Mouse (Mus musculus) left cerebral cortex, postnatal 36 days (tissue): ENCODE results near the gene Pglyrp1. TPM values are rescaled to one million over a fixed set of nuclear protein-coding genes. Genes with fewer than 3 reads are reported as not detected.

Experiments used
- DNase-seq, 2 experiments: peaks; one replicate each; pipeline ENCODE4 v3.0.0; 2021 to 2022; ENCODE audit warnings: low spot score in 2 of 2, mixed read lengths in 1 of 2
- intact Hi-C: fragments of 180-260 bp; cut with DNase I; formaldehyde crosslinking; loops from one replicate; pipeline ENCODE4 v1.15.1; 2025
- total RNA-seq, 2 experiments: library from RNA; stranded (reverse); gene quantifications; 2 replicates each; pipeline ENCODE4 v1.2.3; 2021

Pglyrp1 gene
- total RNA-seq, 2 experiments from 2014 or later = 20.5 to 21.9 TPM

GRCm38 (mm10) chr7:18923711-18924191 lies 52.6 kb downstream of the Pglyrp1 start:
- intact Hi-C loops = loop anchor here (2.0 kb wide), 1 partner anchor 67 kb away; the partner anchor contains the start of gene Mypop
- DNase-seq = peak; percentile 45 to 58

- no peak for DNase-seq
- intact Hi-C loops = no loop called here
These were observed 53.2 kb downstream of the Pglyrp1 start for GRCm38 (mm10) chr7:18924321-18924720.

- intact Hi-C loops = loop anchor here (5.0 kb wide), 1 partner anchor 37 kb away; no protein-coding TSS in a partner anchor
- DNase-seq = peak; percentile 94 to 95
These were observed 54.2 kb downstream of the Pglyrp1 start, which contains the start of gene Nova2 for GRCm38 (mm10) chr7:18925162-18925938. Gene Nova2 (plus strand): TSS chr7:18925888.

- intact Hi-C loops = loop anchor here (5.0 kb wide), 1 partner anchor 36 kb away; no protein-coding TSS in a partner anchor
- no peak for DNase-seq
These were observed 55.1 kb downstream of the Pglyrp1 start for GRCm38 (mm10) chr7:18926041-18926790.

- DNase-seq = no peak
- intact Hi-C loops = loop anchor here (5.0 kb wide), 1 partner anchor 35 kb away; no protein-coding TSS in a partner anchor
These were observed 55.8 kb downstream of the Pglyrp1 start for GRCm38 (mm10) chr7:18926911-18927310.

- DNase-seq = no peak
- intact Hi-C loops = loop anchor here (5.0 kb wide), 1 partner anchor 35 kb away; no protein-coding TSS in a partner anchor
These were observed 56.6 kb downstream of the Pglyrp1 start for GRCm38 (mm10) chr7:18927759-18928158.

Other genes with a start within 250 kb of the Pglyrp1 start
- gene Psg21, start 214.6 kb upstream of the Pglyrp1 start, total RNA-seq = not detected
- not detected for gene Psg20, start 185.1 kb upstream of the Pglyrp1 start, total RNA-seq
- gene Psg22, start 153.2 kb upstream of the Pglyrp1 start, total RNA-seq = not detected
- not detected for gene Psg19, start 72.8 kb upstream of the Pglyrp1 start, total RNA-seq
- gene Psg17, start 49.7 kb upstream of the Pglyrp1 start, total RNA-seq = not detected
- 1 to 10 TPM; 1.2 to 3.0 TPM for gene Mill2, start 31.4 kb upstream of the Pglyrp1 start, total RNA-seq
- gene Ccdc61, start 39.1 kb downstream of the Pglyrp1 start, total RNA-seq = 10 to 100 TPM; 10.6 to 11.0 TPM
- gene Nova2, start 54.6 kb downstream of the Pglyrp1 start, total RNA-seq = 10 to 100 TPM; 75.3 to 88.8 TPM
- 1 to 10 TPM in 1 of 2 experiments, under 1 TPM in 1; 0.47 to 1.3 TPM for gene Nanos2, start 116.1 kb downstream of the Pglyrp1 start, total RNA-seq
- 10 to 100 TPM; 53.5 to 55.3 TPM for gene Mypop, start 119.9 kb downstream of the Pglyrp1 start, total RNA-seq
- gene Irf2bp1, start 132.7 kb downstream of the Pglyrp1 start, total RNA-seq = 10 to 100 TPM; 46.3 to 53.5 TPM
- gene Foxa3, start 152.2 kb downstream of the Pglyrp1 start, total RNA-seq = not detected
- gene Sympk, start 153.0 kb downstream of the Pglyrp1 start, total RNA-seq = 100 to 1,000 TPM; 126 to 129 TPM
- under 1 TPM in 1 of 2 experiments, not detected in 1; 0.25 TPM for gene Rsph6a, start 183.4 kb downstream of the Pglyrp1 start, total RNA-seq
- 100 to 1,000 TPM; 146 to 148 TPM for gene Dmwd, start 204.9 kb downstream of the Pglyrp1 start, total RNA-seq
- gene Dmpk, start 212.5 kb downstream of the Pglyrp1 start, total RNA-seq = 10 to 100 TPM; 21.4 to 40.2 TPM
- 1 to 10 TPM; 1.6 to 2.6 TPM for gene Six5, start 223.3 kb downstream of the Pglyrp1 start, total RNA-seq
- gene Gm4969, start 247.0 kb downstream of the Pglyrp1 start, total RNA-seq = under 1 TPM; 0.37 to 0.41 TPM
- 10 to 100 TPM; 14.0 to 14.3 TPM for gene Fbxo46, start 248.5 kb downstream of the Pglyrp1 start, total RNA-seq